Mouse (Mus musculus): Measurements from ENCODE around the gene Slc13a5. TPM values are rescaled to one million over a fixed set of nuclear protein-coding genes. Genes with fewer than 3 reads are reported as not detected.

Gene Slc13a5
- polyA plus RNA-seq, 1 experiment: not detected

DNA sequence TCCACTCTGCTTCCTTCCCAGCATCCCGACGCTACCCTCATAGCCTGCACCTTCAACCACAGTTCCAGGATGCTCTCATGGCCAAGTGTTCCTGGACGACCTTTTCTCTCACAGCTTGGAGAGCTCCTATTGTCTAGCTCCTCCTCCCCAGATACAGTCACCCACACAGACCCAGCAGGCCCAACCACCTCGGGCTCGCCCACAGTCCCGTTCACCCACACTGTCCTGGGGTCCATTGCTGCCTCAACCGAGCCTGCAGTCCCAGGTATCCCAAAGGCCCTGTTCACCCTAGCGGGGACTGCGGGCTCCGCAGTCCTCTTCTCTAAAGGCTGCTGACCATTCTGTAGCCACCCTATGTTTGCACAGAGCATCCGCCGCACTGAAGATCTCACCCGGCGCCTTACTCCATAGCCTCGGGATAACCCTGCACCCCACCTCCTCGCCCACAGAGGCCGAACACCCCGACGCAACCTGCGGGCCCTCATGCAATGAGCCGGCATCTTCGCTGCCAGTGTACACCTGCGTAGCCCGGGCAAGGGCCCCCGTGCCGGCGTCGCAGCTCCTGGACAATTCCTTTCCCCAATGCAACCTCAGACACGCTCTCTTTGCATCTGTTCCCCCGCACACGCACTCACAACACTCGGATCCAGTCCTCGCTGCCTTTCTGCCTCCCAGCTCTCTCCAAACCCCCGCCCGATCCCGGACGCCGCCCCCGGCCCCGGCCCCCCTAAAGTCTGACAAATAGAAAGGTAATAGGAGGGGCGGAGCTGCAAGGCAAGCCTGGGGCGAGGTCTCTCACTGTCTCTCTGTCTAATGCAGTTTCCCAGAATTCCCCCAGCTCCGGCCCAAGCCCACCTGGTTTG, 60.5 kb downstream of the Slc13a5 start, which contains the start of gene Gm43951:
Gm43951 (minus strand) TSS at position 500 of the 863 bp plus-strand sequence.
- WGBS: 1% methylated on average over 43 of the region's 43 CpGs
- Histone ChIP-seq H3K27ac (ENCODE audit: insufficient read depth, low read depth, low read length) (peak within 1 kb of the TSS; percentile 92), H3K36me3 (ENCODE audit: control insufficient read depth, insufficient read depth, low read length) (peaks cover 16% of the 10 kb centered on the region)

DNA sequence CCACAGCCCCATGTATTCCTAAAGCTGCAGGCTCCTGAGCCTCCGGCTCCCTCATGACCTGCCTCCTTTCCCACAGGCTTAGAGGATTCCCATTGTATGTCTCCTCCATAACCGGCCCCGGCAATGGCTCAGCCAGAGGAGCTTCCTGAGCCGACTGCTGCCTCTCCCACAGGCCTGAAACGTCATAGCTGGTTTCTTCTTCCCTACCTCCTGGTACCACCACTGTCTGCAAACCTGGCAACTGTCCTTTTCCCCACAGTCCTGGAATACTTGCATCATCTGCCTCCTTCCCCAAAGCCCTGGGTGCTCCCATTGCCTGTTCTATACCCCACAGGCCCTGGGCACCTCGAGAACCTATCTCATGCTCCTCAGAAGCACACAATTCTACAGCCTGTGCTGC, 61.8 kb downstream of the Slc13a5 start:
- Histone ChIP-seq H3K4me3 (ENCODE audit: low read depth, low read length) (no peak overlapping the region), H3K27ac (ENCODE audit: insufficient read depth, low read depth, low read length) (no peak overlapping the region), H3K27me3 (ENCODE audit: control insufficient read depth, insufficient read depth, low read length) (no peaks in the 10 kb centered on the region), H3K4me1 (ENCODE audit: control insufficient read depth, insufficient read depth, insufficient read length, low read length) (peaks cover 7% of the 10 kb centered on the region; the same call in 1 of the 2 replicates), H3K36me3 (ENCODE audit: control insufficient read depth, insufficient read depth, low read length) (peaks cover 9% of the 10 kb centered on the region)
- TF ChIP-seq POLR2A (IDR thresholded peaks at IDR 0.05; ENCODE audit: low read depth, low read length) (no peak), CTCF (IDR thresholded peaks at IDR 0.05; ENCODE audit: extremely low read depth, insufficient read length, insufficient replicate concordance, low read depth, low read length) (no peak)
- WGBS: 82% methylated on average over 6 of the region's 6 CpGs

More for the DNA sequence above, 60.5 kb downstream of the Slc13a5 start, which contains the start of gene Gm43951:
- no peak for TF ChIP-seq POLR2A (IDR thresholded peaks at IDR 0.05; ENCODE audit: low read depth, low read length)
- no peak for TF ChIP-seq CTCF (IDR thresholded peaks at IDR 0.05; ENCODE audit: extremely low read depth, insufficient read length, insufficient replicate concordance, low read depth, low read length)
- Histone ChIP-seq H3K4me3 (ENCODE audit: low read depth, low read length) (peak within 1 kb of the TSS; percentile 91), H3K27me3 (ENCODE audit: control insufficient read depth, insufficient read depth, low read length) (no peaks in the 10 kb centered on the region), H3K4me1 (ENCODE audit: control insufficient read depth, insufficient read depth, insufficient read length, low read length) (peaks cover 7% of the 10 kb centered on the region; the same call in 1 of the 2 replicates)

DNA sequence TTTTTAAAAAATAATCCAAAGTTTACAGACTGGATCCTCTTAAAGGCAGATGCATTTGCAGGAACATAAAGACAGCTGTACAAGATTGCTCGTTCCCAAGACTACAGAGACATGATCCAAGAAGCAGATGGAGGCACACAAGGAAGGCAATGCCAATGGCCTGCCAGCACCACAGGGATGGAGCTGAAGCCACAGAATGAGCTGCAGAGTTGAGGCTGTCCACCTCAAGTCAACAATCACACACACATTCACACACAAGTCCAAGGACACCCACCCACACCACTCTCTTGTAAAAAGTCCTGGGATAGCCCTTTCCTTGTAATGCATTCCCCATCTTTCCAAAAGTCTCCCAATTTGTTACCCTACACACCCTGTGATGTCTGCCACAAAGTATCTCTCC, 63.6 kb downstream of the Slc13a5 start:
- peaks cover 10% of the 10 kb centered on the region for H3K36me3 ChIP-seq (ENCODE audit: control insufficient read depth, insufficient read depth, low read length)
- no peak overlapping the region for H3K4me3 ChIP-seq (ENCODE audit: low read depth, low read length)
- no peak overlapping the region for H3K27ac ChIP-seq (ENCODE audit: insufficient read depth, low read depth, low read length)
- TF ChIP-seq CTCF (IDR thresholded peaks at IDR 0.05; ENCODE audit: extremely low read depth, insufficient read length, insufficient replicate concordance, low read depth, low read length): no peak
- TF ChIP-seq POLR2A (IDR thresholded peaks at IDR 0.05; ENCODE audit: low read depth, low read length): no peak
- 80% methylated on average over 1 of the region's 1 CpGs for WGBS
- peaks cover 5% of the 10 kb centered on the region; the same call in 1 of the 2 replicates for H3K4me1 ChIP-seq (ENCODE audit: control insufficient read depth, insufficient read depth, insufficient read length, low read length)
- H3K27me3 ChIP-seq (ENCODE audit: control insufficient read depth, insufficient read depth, low read length): no peaks in the 10 kb centered on the region

DNA sequence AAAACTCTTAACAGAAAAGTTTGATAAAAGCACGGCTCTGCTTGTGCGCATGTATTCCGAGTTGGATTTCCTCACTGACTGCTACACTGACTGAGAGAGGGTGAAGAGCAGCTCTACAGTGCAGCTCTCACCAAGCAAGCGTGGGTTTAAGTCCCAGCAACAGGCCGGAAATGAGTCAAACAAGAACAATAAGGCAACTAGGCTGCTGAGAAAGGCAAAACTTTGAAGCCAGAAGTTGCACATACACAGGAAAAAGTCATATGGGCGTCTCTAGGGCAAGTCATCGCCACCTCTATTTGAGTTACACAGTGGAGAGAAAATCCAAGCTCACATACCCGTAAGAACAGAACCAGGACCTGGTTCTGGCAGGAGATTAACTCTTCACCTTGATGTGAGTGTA, 70.5 kb downstream of the Slc13a5 start:
- 0 out of 2 replicates have a peak overlapping the region, but pooled peaks have one; percentile 1 for H3K27ac ChIP-seq (ENCODE audit: insufficient read depth, low read depth, low read length)
- H3K4me3 ChIP-seq (ENCODE audit: low read depth, low read length): no peak overlapping the region
- no peak for TF ChIP-seq POLR2A (IDR thresholded peaks at IDR 0.05; ENCODE audit: low read depth, low read length)
- TF ChIP-seq CTCF (IDR thresholded peaks at IDR 0.05; ENCODE audit: extremely low read depth, insufficient read length, insufficient replicate concordance, low read depth, low read length): no peak
- WGBS: 86% methylated on average over 8 of the region's 8 CpGs
- no peaks in the 10 kb centered on the region for H3K4me1 ChIP-seq (ENCODE audit: control insufficient read depth, insufficient read depth, insufficient read length, low read length)
- H3K27me3 ChIP-seq (ENCODE audit: control insufficient read depth, insufficient read depth, low read length): no peaks in the 10 kb centered on the region
- H3K36me3 ChIP-seq (ENCODE audit: control insufficient read depth, insufficient read depth, low read length): peaks cover 23% of the 10 kb centered on the region

DNA sequence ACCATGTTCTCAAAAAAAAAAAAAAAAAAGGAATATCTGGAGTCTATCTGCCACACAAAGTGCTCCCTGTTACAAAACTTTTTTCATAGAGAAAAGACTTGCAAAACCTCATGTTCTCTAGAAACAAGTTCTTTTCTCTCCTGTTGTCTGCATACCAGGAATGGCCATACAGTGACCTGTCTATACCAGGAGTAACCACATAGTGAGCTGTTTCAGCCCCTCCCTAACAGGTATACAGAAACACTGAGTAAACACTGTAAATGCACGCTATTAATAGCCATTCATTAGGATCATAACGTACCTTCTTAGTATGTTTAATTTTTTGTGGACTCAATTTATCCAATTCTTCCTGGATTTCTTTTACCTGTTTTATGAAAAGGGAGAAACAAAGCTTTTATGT, 72.8 kb downstream of the Slc13a5 start:
- H3K27ac ChIP-seq (ENCODE audit: insufficient read depth, low read depth, low read length): no peak overlapping the region
- H3K27me3 ChIP-seq (ENCODE audit: control insufficient read depth, insufficient read depth, low read length): no peaks in the 10 kb centered on the region
- WGBS: 51% methylated on average over 2 of the region's 2 CpGs
- no peak for TF ChIP-seq CTCF (IDR thresholded peaks at IDR 0.05; ENCODE audit: extremely low read depth, insufficient read length, insufficient replicate concordance, low read depth, low read length)
- TF ChIP-seq POLR2A (IDR thresholded peaks at IDR 0.05; ENCODE audit: low read depth, low read length): no peak
- H3K4me1 ChIP-seq (ENCODE audit: control insufficient read depth, insufficient read depth, insufficient read length, low read length): no peaks in the 10 kb centered on the region
- H3K36me3 ChIP-seq (ENCODE audit: control insufficient read depth, insufficient read depth, low read length): peaks cover 31% of the 10 kb centered on the region
- H3K4me3 ChIP-seq (ENCODE audit: low read depth, low read length): no peak overlapping the region

Other genes starting within 250 kb of the Slc13a5 start
- 0.11 and 0.14 TPM in 2 replicates for gene Aipl1, start 229.7 kb downstream of the Slc13a5 start, polyA plus RNA-seq (2012; rRNA removed)
- 0.81 and 1.4 TPM in 2 replicates for gene Pimreg, start 225.2 kb downstream of the Slc13a5 start, polyA plus RNA-seq (2012; rRNA removed)
- 2.5 and 3.0 TPM in 2 replicates for gene Pitpnm3, start 131.4 kb downstream of the Slc13a5 start, polyA plus RNA-seq (2012; rRNA removed)
- 0.19 TPM in 1 of 2 replicates, not detected in the other for gene Gm43951, start 60.4 kb downstream of the Slc13a5 start, polyA plus RNA-seq (2012; rRNA removed)
- gene 4933427D14Rik, start 59.8 kb downstream of the Slc13a5 start, polyA plus RNA-seq (2012; rRNA removed): 1.3 and 2.5 TPM in 2 replicates
- gene Txndc17, start 59.7 kb downstream of the Slc13a5 start, polyA plus RNA-seq (2012; rRNA removed): 40.3 and 86.5 TPM in 2 replicates
- 2.4 and 3.7 TPM in 2 replicates for gene Med31, start 51.6 kb downstream of the Slc13a5 start, polyA plus RNA-seq (2012; rRNA removed)
- 7.6 and 28.3 TPM in 2 replicates for gene Xaf1, start 34.4 kb upstream of the Slc13a5 start, polyA plus RNA-seq (2012; rRNA removed)
- gene Fbxo39, start 47.2 kb upstream of the Slc13a5 start, polyA plus RNA-seq (2012; rRNA removed): not detected in 2 replicates
- gene Tekt1, start 95.2 kb upstream of the Slc13a5 start, polyA plus RNA-seq (2012; rRNA removed): not detected in 2 replicates
- 2.9 and 3.6 TPM in 2 replicates for gene Smtnl2, start 144.5 kb upstream of the Slc13a5 start, polyA plus RNA-seq (2012; rRNA removed)
- 20.2 and 60.1 TPM in 2 replicates for gene Ggt6, start 168.3 kb upstream of the Slc13a5 start, polyA plus RNA-seq (2012; rRNA removed)
- gene Mybbp1a, start 174.1 kb upstream of the Slc13a5 start, polyA plus RNA-seq (2012; rRNA removed): 17.6 and 25.0 TPM in 2 replicates
- gene Spns2, start 222.7 kb upstream of the Slc13a5 start, polyA plus RNA-seq (2012; rRNA removed): 65.9 and 77.7 TPM in 2 replicates

All from small intestine, adult 2 months (tissue).